Mouse (Mus musculus): ENCODE results near the gene Iffo2. TPM values are rescaled to one million over a fixed set of nuclear protein-coding genes. Genes with fewer than 3 reads are reported as not detected.

Gene Iffo2
- total RNA-seq, 2 experiments from 2014 or later: 15.9 to 17.2 TPM

DNA sequence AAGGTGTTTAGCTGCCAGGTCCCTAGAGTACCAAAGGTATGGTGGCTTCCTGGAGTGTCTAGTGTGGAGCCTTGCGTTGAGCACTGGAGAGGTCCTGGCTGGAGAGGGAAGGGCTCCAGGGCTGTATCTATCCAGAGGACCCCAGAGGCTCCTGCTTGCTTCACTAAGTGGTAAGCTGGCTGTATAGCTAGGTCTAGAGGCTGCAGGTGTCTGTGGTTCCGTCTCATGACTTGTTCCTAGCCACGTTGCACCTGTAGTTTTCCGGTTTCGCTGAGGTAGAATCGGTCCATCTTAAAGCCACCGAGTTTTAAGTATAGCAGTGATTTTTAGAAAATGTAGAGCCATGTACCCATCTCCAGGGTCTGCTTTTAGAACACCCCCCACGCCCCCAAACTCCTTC is 48.0 kb downstream of the Iffo2 start:
- no peak for DNase-seq (ENCODE audit: low spot score in 2 of 2)
- intact Hi-C loops (cut with DNase I): loop anchor here (2.0 kb wide), 1 partner anchor 18 kb away; no protein-coding TSS in a partner anchor

DNA sequence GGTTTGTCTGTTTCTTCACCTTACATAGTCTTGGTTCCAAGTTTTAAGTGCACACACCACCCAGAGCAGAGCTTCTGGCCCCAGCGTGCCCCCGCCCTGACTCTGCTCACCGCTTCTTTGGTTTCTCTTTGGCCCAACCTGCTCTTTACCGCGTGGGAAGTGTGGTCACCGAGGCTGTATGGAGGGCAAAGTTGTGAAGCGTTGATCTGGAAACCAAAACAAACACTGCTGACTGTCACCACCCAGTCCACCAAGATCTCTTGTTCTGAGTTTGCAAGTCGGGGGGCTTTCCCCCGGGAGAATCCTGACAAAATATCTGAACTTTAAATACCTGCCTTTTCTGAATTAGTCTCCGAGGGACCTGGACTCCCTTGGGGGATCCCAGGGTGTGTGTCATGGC is 48.7 kb downstream of the Iffo2 start:
- intact Hi-C loops (cut with DNase I): loop anchor here (2.0 kb wide), 1 partner anchor 18 kb away; no protein-coding TSS in a partner anchor

DNA sequence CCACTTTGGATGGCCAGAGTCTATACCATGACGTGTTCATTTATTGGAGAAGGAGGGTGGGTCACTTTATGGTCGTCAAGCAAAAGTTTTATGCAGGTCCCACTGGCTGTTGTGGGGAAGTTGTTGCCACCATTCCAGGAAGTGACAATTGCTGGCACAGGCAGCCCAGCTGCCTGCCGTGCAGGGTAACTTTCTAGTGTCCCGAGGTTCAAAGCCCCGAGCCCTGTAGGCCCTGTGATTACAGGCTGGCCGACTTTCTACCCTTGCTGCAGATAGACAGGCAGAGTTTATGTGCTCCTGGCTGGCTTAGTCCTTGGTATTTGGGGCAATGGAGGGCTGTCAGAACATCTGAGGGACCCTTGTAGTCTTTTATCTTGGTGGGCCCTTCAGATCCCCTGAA is 49.1 kb downstream of the Iffo2 start:
- intact Hi-C loops (cut with DNase I): loop anchor here (2.0 kb wide), 1 partner anchor 17 kb away; no protein-coding TSS in a partner anchor
- DNase-seq (ENCODE audit: low spot score in 2 of 2): no peak

More for the DNA sequence above, 48.7 kb downstream of the Iffo2 start:
- no peak for DNase-seq (ENCODE audit: low spot score in 2 of 2)

DNA sequence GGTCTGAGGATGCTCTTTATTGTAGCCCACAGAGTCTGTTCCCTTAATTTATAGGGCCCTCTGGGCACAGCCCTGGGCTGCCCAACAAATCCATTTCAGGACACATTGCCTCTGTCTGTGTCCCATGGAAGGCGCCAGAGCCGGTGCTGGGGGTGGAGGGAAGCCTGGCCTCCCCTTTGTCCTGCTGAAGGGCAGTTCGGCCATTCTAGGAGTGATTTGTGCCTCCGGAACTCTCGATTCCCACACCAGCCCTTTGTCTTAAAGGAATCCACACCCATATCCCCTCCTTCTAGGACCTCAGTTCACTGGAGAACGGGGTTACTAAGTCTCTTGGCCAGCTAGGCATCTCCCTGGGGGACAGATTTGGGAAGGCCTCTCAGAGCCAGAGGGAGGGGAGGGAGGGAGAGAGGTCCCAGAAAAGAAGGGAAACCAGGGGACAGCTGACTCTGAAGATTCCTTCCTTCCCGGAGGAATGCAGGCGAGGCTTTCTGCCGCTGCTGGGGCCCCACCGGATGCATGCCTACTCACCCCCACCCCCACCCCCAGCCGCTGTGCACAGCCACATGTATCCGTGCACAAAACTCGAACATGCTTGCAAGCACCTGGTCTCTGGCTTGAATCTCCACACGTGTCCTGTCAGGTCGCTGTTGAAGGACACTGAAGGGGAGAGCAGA is 50.5 kb downstream of the Iffo2 start:
- intact Hi-C loops (cut with DNase I): no loop called here
- no peak for DNase-seq (ENCODE audit: low spot score in 2 of 2)

DNA sequence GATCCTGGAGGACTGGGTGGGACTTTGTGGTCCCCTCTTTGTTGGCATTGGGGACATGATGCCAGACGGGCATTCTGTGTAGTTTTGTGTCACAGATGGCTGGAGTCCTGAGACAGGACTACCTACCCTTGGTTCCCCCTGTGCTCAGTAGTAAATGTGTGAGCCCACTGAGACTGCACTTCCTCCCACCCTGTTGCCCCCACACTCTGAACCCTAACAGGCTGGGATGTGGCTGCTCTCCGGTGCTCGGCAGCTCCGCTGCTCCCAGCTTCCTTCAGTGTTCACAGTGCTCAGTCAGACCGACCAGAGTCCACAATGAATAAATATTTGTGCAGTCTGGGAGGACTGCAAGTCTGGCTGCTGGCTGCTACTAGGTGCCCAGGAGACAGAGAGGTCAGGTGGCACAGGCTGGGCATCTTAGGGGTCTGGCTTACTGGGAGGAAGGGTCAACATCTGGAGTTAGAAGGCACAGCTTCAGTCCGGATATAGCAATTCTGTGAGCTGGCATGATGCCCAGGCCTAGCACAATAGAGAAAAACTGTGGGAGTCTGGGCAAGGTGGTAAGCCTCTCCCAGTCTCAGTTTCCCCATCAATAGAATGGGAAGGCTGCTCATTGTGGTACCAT is 51.2 kb downstream of the Iffo2 start:
- no peak for DNase-seq (ENCODE audit: low spot score in 2 of 2)
- intact Hi-C loops (cut with DNase I): no loop called here

DNA sequence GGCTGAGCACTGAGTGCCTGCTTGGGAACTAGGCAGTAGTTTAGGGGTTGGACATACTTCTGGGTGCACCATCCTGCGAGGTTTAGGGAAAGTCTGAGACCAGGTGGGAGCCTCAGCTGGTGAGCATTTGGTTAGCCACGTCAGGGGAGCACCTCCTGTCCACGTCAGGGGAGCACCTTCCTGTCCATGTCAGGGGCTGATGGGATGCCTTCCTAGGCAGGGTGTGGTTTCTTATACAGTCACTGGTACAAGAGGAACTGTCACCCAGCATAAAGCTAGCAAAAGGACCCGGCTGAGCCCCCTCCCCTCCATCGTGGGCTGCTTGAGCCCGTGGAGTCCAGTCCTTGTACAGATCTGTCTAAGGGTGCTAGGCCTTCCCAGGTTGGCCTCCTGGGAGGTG is 52.0 kb downstream of the Iffo2 start:
- DNase-seq (ENCODE audit: low spot score in 2 of 2): no peak
- intact Hi-C loops (cut with DNase I): no loop called here

DNA sequence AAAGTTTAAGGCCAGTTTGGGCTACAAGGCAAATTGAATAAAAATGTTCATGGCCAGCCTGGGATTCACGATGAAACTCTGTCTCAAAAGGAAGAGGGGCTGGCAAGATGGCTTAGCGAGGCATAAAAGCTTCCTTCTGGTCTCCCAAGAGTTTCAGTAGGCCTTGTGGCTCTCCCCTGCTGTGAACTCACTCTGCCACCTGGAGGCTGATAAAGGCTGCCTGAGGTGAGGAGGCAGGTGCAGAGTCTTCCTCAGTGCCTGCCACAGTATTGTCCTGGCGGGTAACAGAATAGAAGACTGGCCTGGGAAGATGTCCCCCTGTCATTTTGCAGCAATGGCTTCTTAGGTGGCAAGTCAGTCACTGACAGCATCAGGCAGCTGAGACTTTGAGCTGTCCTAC is 52.6 kb downstream of the Iffo2 start:
- no peak for DNase-seq (ENCODE audit: low spot score in 2 of 2)
- intact Hi-C loops (cut with DNase I): no loop called here

DNA sequence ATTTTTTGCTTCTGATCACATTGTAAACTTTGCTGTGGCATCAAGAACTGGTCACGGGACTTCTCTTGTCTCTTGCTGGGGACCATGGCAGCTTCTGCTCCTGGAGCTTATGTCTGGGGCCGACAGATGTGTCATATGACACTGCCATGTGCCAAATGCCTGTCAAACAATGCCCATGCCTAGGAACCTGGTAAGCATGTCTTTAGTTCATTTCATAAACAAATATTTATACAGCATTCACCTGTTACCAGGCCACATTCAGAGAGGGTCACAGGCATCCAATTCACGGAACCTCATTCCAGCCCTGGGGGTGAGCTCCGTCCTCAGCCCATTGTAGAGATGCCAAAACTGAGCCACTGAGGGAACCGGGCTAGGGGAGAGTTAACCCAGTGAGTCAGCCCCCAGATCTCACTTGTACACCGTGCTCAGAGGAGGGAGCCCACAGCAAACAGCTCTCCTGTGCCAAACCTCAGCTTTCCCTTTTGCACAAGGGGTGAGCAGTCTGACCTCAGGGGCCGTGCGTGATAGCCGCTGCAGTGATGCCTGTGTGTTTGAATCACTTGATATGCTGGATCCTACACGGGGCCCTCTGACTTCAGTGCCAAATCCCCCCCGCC is 53.4 kb downstream of the Iffo2 start:
- DNase-seq (ENCODE audit: low spot score in 2 of 2): no peak
- intact Hi-C loops (cut with DNase I): no loop called here

DNA sequence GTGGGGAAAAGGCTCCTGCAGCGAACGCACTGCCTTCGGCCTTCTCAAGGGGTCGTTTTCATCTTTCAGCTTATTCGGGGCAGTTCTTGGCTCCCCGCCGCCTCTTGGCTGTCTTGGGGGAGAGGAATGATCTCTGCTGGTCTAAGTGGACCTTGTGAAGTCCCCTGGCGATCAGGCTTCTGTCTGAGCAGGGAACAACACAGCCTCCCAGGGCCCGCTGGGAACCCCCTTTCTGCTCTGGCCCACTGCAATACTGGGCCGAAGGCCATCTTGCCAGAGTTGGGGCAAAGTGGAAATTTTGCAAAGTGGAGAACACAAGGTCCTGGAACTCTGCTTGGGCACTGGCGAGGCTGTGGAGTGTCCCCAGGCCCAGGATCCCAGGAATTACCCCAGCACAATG is 54.4 kb downstream of the Iffo2 start:
- no peak for DNase-seq (ENCODE audit: low spot score in 2 of 2)
- intact Hi-C loops (cut with DNase I): no loop called here

DNA sequence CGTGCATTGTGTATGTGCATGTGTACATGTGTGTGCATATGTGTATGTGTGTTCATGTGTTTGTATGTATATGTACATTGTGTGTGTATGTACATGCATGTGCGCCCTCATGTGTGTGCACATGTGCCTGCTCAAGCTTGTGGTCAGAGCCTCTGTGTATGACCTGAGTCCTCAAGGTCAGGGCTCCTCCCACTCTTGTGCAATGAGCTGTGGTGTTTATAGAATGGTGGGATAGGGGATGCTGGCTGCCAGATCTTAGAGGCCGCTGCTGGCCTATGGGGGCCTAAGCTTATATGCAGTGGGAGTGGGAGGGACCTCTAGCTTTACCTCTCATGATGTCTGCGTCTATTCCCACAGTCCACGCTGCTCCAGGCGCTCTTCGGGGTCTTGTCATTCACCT is 55.4 kb downstream of the Iffo2 start:
- intact Hi-C loops (cut with DNase I): no loop called here
- no peak for DNase-seq (ENCODE audit: low spot score in 2 of 2)

DNA sequence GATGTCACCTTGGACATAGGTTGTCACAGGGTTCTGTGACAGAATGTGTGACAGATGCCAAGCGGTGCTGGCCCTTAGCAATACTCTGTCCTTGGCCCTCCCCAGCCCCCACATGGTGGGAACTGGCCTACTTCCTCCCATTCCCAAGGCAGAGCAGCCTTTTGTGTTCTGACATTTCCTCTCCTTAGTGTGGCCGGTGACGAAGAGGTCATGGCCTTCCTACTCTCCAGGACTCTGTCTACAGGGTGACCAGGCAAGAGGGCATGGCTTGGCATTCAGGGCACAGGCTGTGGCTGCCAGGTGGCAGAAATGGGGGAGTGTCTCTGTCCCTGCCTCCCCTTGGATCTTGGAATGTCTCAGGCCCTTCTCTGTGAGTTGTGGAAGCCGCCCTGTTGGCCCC is 57.0 kb downstream of the Iffo2 start:
- intact Hi-C loops (cut with DNase I): no loop called here

DNA sequence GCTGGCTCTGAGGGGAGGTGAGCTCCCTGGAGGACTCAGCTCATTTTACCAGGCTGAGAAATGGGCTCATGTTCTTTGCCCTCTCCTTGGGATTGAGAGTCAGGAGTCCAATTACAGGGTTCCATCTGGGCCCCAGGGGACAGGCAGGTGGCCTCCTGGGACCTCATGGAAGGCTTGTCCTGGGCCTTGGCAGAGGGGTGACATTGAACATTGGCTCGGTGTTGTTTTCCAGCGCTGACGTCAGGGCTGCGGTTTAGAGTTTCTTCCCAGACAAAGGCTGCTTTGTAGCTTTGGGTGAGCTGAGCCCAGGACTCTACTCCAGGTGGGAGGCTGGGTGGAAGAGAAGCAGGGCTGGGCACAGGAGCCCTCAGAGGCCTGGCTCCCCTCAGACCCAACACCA is 57.4 kb downstream of the Iffo2 start:
- intact Hi-C loops (cut with DNase I): no loop called here
- DNase-seq (ENCODE audit: low spot score in 2 of 2): no peak

More for the DNA sequence above, 57.0 kb downstream of the Iffo2 start:
- DNase-seq (ENCODE audit: low spot score in 2 of 2): no peak

DNA sequence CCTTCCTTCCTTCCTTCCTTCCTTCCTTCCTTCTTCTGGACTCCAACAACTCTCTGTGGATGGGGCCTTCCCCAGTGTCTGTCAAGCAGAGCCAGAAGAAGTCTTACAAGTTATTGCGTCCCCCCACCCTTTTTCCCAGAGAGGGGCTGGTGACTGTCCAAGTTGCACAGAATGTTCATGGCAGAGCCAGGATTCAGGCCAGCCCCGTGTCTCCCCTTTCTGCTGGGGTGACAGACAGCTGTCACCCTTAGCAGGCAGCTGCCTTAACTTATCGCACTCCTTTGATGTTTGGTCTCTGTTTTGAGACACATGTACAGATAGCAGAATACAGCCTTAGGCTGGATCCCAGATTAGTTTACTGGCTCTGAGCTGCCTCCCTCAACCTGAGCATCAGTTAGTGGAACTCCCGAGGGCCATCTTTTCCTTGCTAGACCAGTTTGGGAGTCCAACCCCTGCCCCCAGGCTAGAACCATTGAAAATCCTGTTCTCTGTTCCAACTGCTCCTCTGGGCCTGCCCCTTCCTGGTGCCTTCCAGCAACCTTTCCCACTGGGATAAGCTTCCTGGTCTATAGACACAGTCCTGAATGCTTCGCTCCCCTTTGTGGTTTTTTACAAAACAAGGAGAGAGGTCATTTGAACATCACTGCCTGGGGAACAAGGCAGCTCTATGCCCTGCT is 59.1 kb downstream of the Iffo2 start:
- DNase-seq (ENCODE audit: low spot score in 2 of 2): no peak
- intact Hi-C loops (cut with DNase I): no loop called here

DNA sequence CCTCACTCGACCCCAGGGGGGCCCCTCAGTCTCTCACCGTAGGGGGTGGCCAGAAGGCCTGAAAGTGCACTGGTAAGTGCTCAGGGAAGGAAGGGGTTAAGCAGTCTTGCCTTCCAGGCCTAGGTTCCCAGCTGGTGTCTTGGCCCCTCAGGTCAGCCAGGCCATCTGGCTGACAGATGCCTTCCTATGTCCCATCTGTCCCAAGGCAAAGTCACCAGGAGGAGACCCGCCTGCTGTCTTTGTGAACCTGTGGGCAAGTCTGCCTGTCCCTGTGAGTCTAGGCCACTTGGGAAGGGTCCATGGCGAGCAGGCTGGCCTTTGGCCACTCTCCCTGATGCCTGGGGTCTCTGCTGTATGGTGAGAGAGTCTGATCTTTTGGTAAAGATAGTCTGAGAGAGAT is 60.1 kb downstream of the Iffo2 start:
- no peak for DNase-seq (ENCODE audit: low spot score in 2 of 2)
- intact Hi-C loops (cut with DNase I): no loop called here

DNA sequence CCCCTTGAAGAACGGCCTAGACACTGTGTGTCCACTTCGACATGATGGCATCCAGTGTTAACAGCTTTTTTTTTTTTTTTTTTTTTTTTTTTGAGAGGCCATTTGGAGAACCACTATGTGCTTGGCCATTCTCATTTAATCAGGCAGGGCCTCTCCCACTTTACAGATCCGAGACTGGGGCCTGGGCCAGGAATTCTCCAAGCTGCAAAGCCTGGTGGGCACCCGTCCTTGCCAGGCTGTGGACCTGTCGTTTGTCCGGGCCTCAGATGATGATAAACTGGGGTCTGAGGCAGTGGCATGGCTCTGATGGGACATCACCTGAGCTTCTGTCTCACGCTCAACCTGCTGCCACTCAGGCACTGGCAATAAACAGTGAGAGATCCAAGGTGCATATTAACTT is 62.5 kb downstream of the Iffo2 start:
- DNase-seq (ENCODE audit: low spot score in 2 of 2): no peak
- intact Hi-C loops (cut with DNase I): no loop called here

DNA sequence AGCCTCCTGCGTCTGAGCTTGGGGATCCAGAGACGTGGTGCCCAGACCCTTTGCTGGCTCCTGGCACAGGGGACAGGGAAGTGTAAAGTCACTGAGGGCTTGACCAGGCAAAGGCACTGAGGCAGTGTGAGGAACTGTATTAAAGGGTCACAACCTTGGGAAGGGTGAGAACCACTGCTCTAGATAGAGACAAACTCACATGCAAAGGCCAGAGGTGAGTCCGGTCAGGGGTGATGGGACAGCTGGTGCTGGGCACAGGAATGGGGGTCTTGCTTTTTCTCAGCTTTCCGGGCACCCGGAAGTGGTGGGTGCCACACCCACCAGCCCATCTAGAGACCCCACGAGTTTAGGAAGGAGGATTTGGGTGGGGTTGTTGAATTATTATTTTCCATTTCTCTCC is 63.0 kb downstream of the Iffo2 start:
- no peak for DNase-seq (ENCODE audit: low spot score in 2 of 2)
- intact Hi-C loops (cut with DNase I): no loop called here

DNA sequence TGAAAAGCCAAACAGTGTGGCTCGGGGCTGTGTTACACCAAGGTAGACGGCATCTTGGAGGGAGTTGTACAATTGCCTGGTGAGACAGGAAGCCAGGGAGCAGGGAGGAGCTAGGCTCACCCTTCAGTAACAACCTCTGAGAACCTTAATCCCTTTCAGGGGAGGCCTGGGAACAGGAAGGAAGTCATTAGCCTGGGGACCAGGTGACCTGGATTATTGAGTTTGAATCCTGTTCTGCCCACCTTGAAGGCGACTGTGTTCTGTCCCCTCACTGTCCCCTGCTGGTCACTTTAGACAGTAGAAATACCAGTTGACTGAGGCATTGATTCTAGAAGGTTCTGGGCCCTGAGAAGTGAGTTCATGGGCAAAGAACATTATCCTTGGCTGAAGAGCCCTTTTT is 63.7 kb downstream of the Iffo2 start:
- no peak for DNase-seq (ENCODE audit: low spot score in 2 of 2)
- intact Hi-C loops (cut with DNase I): no loop called here

DNA sequence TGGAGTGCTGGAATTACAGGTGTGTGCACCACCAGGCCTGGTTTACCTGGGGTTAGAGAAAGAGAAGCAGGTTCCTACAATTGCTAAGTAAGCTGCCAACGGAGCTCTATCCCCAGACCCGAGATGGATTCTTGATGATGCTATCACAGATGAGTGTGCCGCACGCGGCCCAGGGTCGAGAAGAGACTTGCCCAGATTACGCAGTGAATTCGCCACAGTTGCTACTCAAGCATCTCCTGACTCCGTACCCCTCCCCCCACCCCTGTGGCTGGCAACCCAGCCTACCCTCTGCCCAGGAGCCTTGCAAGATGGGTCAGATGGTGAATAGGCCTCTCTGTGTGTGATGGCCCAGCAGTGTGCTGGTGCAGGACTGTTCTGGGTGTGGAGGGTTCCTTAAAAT is 66.4 kb downstream of the Iffo2 start:
- intact Hi-C loops (cut with DNase I): loop anchor here (2.0 kb wide), 1 partner anchor 18 kb away; no protein-coding TSS in a partner anchor
- DNase-seq (ENCODE audit: low spot score in 2 of 2): no peak

DNA sequence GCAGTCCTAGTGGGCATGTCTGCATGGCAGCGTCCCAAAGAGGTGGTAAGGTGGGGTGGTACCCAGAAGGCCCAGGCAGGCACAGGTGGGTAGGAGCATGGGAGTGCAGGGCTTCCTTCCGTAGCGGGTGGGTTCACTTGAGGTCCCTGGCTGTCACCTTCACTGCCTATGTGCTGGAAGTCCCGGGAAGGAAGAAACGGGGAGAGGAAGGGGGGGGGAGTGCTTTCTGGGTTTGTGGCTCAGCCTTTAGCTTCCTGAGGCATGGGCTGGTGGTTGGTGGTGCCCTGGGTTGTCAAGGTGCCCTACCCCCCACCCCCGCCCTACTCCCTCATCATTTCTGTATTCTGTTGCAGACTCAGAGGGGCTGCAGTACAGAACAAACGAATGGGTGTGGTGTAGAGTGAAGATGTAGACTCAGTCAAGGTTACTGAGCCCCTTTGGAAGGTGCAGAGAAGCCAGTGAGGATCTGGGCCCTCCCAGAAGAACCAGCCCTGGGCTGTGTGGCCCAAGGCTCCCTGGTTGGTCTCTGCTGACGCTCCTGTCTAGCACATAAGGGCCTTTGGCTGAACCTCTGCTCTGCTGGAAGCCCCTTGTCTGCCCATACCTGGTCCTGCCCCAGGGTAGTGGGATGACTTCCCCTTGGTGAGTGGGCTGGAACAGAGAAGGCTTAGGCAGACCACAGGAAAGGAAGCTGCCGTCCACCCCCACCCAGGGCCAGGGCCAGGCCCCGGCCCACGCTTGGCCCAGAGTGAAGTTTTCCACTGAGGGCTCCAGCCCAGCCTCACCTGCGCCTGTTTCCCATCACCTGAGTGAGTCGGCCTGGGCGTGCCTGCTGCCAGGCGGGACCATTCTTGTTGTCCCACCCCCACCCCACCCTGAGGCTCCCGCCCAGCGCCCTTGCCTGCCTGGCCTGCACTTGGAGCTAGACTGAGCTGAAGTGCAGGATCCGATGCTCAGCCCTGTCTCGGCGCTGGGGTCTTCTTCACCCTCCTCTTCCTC is 67.2 kb downstream of the Iffo2 start:
- no peak for DNase-seq (ENCODE audit: low spot score in 2 of 2)
- intact Hi-C loops (cut with DNase I): loop anchor here (2.0 kb wide), 1 partner anchor 19 kb away; no protein-coding TSS in a partner anchor

Data from left cerebral cortex, postnatal 25 days (tissue).